ENCODE assay signal across 8 mouse cellular contexts in genomic region chr5:99729361-99729882, GRCm38 (mm10). TPM values are rescaled to one million over a fixed set of nuclear protein-coding genes. Genes with fewer than 3 reads are reported as not detected.
DNase-seq lines count a peak whose midpoint lies in the region; ATAC-seq and TF ChIP-seq lines count a peak whose summit lies in the region.

No protein-coding gene starts in this region.

- no peak for TF ChIP-seq CTCF in E14TG2a.4 (conservative IDR thresholded peaks at IDR 0.05; ENCODE audit: low read length)
- TF ChIP-seq CTCF in left cerebral cortex, adult 2 months (IDR thresholded peaks at IDR 0.05), result no peak

- peaks cover 75% of the 10 kb centered on the region for H3K27me3 ChIP-seq in E14TG2a.4 (ENCODE audit: insufficient read depth, low read length)
- H3K27me3 ChIP-seq in forebrain, embryonic 11.5 days (ENCODE audit: control insufficient read depth, insufficient read depth, low read length), result peaks cover 20% of the 10 kb centered on the region
- H3K27me3 ChIP-seq in hindbrain, embryonic 10.5 days (ENCODE audit: insufficient read depth, poor library complexity, severe bottlenecking), result peaks cover 87% of the 10 kb centered on the region
- peaks cover 90% of the 10 kb centered on the region for H3K27me3 ChIP-seq in midbrain, embryonic 10.5 days (ENCODE audit: low read depth, poor library complexity, severe bottlenecking)
- 0 out of 2 replicates have a peak, but pooled peaks cover 3% of the 10 kb centered on the region for H3K27me3 ChIP-seq in stomach, embryonic 14.5 days (ENCODE audit: control insufficient read depth, insufficient read depth, low read length)

- peaks cover 15% of the 10 kb centered on the region for H3K4me1 ChIP-seq in E14TG2a.4 (replicated peaks; ENCODE audit: low read depth, low read length)
- peaks cover 9% of the 10 kb centered on the region for H3K4me1 ChIP-seq in forebrain, embryonic 11.5 days (replicated peaks; ENCODE audit: control insufficient read depth, insufficient read depth, low read length)
- peaks cover 26% of the 10 kb centered on the region for H3K4me1 ChIP-seq in hindbrain, embryonic 10.5 days (replicated peaks)
- H3K4me1 ChIP-seq in midbrain, embryonic 10.5 days, result peaks cover 22% of the 10 kb centered on the region
- H3K4me1 ChIP-seq in stomach, embryonic 14.5 days (ENCODE audit: control insufficient read depth, insufficient read depth, low read length), result 0 out of 2 replicates have a peak, but pooled peaks cover 6% of the 10 kb centered on the region

- H3K27ac ChIP-seq in forebrain, embryonic 11.5 days (ENCODE audit: low read depth, low read length), result no peak overlapping the region
- peak overlapping the region; percentile 79 for H3K27ac ChIP-seq in hindbrain, embryonic 10.5 days
- H3K27ac ChIP-seq in left cerebral cortex, adult 2 months, result peak overlapping the region; percentile 90
- peak overlapping the region; percentile 78; the same call in 1 of the 2 replicates for H3K27ac ChIP-seq in midbrain, embryonic 10.5 days (replicated peaks)
- H3K27ac ChIP-seq in stomach, embryonic 14.5 days (ENCODE audit: low read length), result no peak overlapping the region

- H3K9ac ChIP-seq in forebrain, embryonic 11.5 days (ENCODE audit: low read length), result peak overlapping the region; percentile 35
- H3K9ac ChIP-seq in stomach, embryonic 14.5 days (replicated peaks; ENCODE audit: low read depth, low read length), result peak overlapping the region; percentile 33; the same call in 1 of the 2 replicates

- H3K4me3 ChIP-seq in E14TG2a.4 (replicated peaks; ENCODE audit: low read length), result peak overlapping the region; percentile 84
- peak overlapping the region; percentile 22; the same call in 1 of the 2 replicates for H3K4me3 ChIP-seq in forebrain, embryonic 11.5 days (ENCODE audit: low read depth, low read length)
- peak overlapping the region; percentile 79 for H3K4me3 ChIP-seq in hindbrain, embryonic 10.5 days
- H3K4me3 ChIP-seq in left cerebral cortex, adult 2 months, result peak overlapping the region; percentile 62
- peak overlapping the region; percentile 80 for H3K4me3 ChIP-seq in midbrain, embryonic 10.5 days
- H3K4me3 ChIP-seq in stomach, embryonic 14.5 days (ENCODE audit: low read depth, low read length), result peak overlapping the region; percentile 61; the same call in 1 of the 2 replicates

- 1% methylated on average over 18 of the region's 18 CpGs for WGBS in forebrain, embryonic 11.5 days
- WGBS in hindbrain, embryonic 10.5 days, result under 1% methylated on average over 18 of the region's 18 CpGs
- WGBS in midbrain, embryonic 10.5 days, result 1% methylated on average over 18 of the region's 18 CpGs
- 2% methylated on average over 18 of the region's 18 CpGs for WGBS in stomach, embryonic 14.5 days

- peak; percentile 9 for DNase-seq in adrenal gland, postnatal 25 days
- DNase-seq in forebrain, embryonic 11.5 days (ENCODE audit: low spot score), result peak; percentile 77
- DNase-seq in hindbrain, embryonic 10.5 days (ENCODE audit: low spot score), result peak; percentile 55
- peak; percentile 37 to 39 for DNase-seq in left cerebral cortex, adult 2 months (ENCODE audit: extremely low spot score in 1 of 2, low spot score in 2 of 2)
- peak; percentile 58 for DNase-seq in midbrain, embryonic 10.5 days (ENCODE audit: low spot score)
- DNase-seq in c-Kit-positive CD71-positive TER-119-positive erythroid progenitor cells, embryonic 14.5 days (ENCODE audit: low spot score), result no peak

- ATAC-seq in forebrain, embryonic 11.5 days (replicated peaks; ENCODE audit: low FRiP score), result peak; percentile 82
- peak; percentile 65 for ATAC-seq in stomach, embryonic 14.5 days (ENCODE audit: insufficient number of reproducible peaks, insufficient read depth, low FRiP score, low read depth)

- H3K4me2 ChIP-seq in forebrain, embryonic 11.5 days (ENCODE audit: low read depth, low read length, severe bottlenecking), result peak overlapping the region; percentile 99
- H3K4me2 ChIP-seq in stomach, embryonic 14.5 days (replicated peaks; ENCODE audit: low read depth, low read length), result peak overlapping the region; percentile 100

- H3K9me3 ChIP-seq in E14TG2a.4 (ENCODE audit: low read length), result peaks cover 5% of the 10 kb centered on the region; the same call in 1 of the 2 replicates
- no peaks in the 10 kb centered on the region for H3K9me3 ChIP-seq in forebrain, embryonic 11.5 days (ENCODE audit: control insufficient read depth, low read length)
- H3K9me3 ChIP-seq in hindbrain, embryonic 10.5 days, result no peaks in the 10 kb centered on the region
- no peaks in the 10 kb centered on the region for H3K9me3 ChIP-seq in midbrain, embryonic 10.5 days (replicated peaks)
- H3K9me3 ChIP-seq in stomach, embryonic 14.5 days (ENCODE audit: control insufficient read depth, low read depth, low read length), result no peaks in the 10 kb centered on the region

- no peaks in the 10 kb centered on the region for H3K36me3 ChIP-seq in E14TG2a.4 (ENCODE audit: insufficient read depth, low read length)
- no peaks in the 10 kb centered on the region for H3K36me3 ChIP-seq in forebrain, embryonic 11.5 days (ENCODE audit: control insufficient read depth, insufficient read depth, low read length)
- no peaks in the 10 kb centered on the region for H3K36me3 ChIP-seq in hindbrain, embryonic 10.5 days
- no peaks in the 10 kb centered on the region for H3K36me3 ChIP-seq in midbrain, embryonic 10.5 days
- H3K36me3 ChIP-seq in stomach, embryonic 14.5 days (ENCODE audit: control insufficient read depth, insufficient read depth, low read length), result no peaks in the 10 kb centered on the region

- intact Hi-C loops in left cerebral cortex, adult 2 months (cut with DNase I), result loop anchor here (5.0 kb wide), 1 partner anchor 477 kb away; no protein-coding TSS in a partner anchor

RNA-seq across cellular contexts. Expression of gene Rasgef1b, which starts 0.6 kb away (rescaled TPM):
- 7.1 and 7.2 TPM in 2 replicates for total RNA-seq in adrenal gland, postnatal 25 days (2021)
- polyA plus RNA-seq in forebrain, embryonic 11.5 days (2014; fragmentation: Nextera tagmentation; extraction: Ambion mirVana), result 21.5 and 25.5 TPM in 2 replicates
- polyA plus RNA-seq in hindbrain, embryonic 10.5 days (2016; fragmentation: Nextera tagmentation; extraction: Ambion mirVana), result 9.2 TPM in 2 replicates
- total RNA-seq in left cerebral cortex, adult 2 months (2021), result 10 to 100 TPM; 65.7 to 88.8 TPM
- 9.0 and 15.4 TPM in 2 replicates for polyA plus RNA-seq in midbrain, embryonic 10.5 days (2016; fragmentation: Nextera tagmentation; extraction: Ambion mirVana)
- 13.9 and 14.8 TPM in 2 replicates for polyA plus RNA-seq in stomach, embryonic 14.5 days (2014; fragmentation: Nextera tagmentation; extraction: Ambion mirVana)

Comparison
In these comparisons a context has a peak if more than half of its experiments do, and no peak if none do; other contexts are left out.
1. H3K4me3 ChIP-seq: peak in every context shown above with its lines; median percentile 84 in E14TG2a.4; 80 in midbrain, embryonic 10.5 days; 79 in hindbrain, embryonic 10.5 days; 62 in left cerebral cortex, adult 2 months; 61 in stomach, embryonic 14.5 days; 22 in forebrain, embryonic 11.5 days.
2. H3K27ac ChIP-seq: peak in hindbrain, embryonic 10.5 days (single experiment), left cerebral cortex, adult 2 months (single experiment) and midbrain, embryonic 10.5 days (single experiment); none in forebrain, embryonic 11.5 days (single experiment) and stomach, embryonic 14.5 days (single experiment).